Mouse (Mus musculus): ENCODE data around the gene Kpna4.

Kpna4 gene

DNA sequence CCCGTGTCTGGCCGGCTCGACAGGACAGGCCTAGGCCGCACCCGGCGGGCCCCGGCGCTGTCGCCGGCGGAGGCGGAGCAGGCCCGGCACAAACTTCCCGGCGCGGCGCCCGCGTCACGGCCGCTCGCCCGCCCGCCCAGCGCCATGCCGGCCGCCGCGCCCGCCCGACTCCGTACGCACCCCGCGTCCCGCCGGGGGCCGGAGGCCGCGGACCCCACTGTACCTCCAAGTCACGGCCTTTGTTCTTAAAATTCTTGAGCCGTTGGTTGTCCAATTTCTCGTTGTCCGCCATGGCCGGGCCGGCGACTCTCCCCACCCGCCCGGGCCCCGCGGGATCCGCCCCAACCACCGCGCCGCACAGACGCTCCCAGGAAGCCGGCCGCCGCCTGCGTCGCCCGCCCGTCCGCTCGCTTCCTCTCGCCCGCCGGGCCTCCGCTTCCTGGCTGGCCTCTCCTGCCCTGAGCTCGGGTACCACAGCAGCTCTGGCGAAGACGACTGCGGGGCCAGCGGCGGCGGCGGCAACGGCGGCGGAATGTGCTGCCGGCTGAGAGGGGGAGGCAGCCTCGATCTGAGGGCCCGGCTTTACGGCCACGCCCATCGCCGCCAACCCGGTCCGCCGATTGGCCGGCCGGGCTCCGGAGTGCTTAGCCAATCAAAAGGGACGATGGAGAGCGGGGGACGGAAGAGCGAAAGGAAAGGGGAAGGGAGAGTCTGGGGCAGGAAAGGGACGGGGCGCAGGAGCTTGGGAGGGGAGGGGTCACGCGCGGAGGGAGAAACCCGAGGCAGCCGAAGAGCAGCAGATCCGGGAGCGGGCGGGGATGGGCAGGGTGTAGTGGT is at the start of gene Kpna4:
Gene Kpna4 (minus strand): TSS at position 605 of the 837 bp plus-strand sequence.
- DNase-seq = peak; percentile 96

DNA sequence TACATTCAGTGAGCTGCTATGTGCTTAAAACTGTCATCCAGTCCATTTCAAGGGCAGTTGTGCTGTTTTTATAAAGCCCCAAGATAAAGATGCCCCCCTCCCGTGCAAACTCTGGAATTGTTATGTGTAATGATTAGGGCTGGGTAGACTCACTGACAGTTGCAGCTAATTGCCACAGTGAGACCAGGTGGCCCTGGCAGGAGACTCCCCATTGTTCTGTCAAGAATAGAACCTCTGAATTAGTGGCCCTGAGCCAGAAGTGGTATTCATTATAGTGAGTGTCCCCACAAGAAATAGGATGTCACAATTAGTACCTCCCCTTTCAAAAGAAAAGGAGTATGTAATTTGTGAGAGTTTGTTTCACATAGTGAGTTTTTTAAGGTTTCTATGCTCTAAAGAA is 48.3 kb upstream of the Kpna4 start:
- no peak for DNase-seq

GRCm38 (mm10) chr3:69171123-69171522 is 44.2 kb upstream of the Kpna4 start:
- no peak for DNase-seq

GRCm38 (mm10) chr3:69169796-69170195 is 42.9 kb upstream of the Kpna4 start:
- DNase-seq = no peak

DNA sequence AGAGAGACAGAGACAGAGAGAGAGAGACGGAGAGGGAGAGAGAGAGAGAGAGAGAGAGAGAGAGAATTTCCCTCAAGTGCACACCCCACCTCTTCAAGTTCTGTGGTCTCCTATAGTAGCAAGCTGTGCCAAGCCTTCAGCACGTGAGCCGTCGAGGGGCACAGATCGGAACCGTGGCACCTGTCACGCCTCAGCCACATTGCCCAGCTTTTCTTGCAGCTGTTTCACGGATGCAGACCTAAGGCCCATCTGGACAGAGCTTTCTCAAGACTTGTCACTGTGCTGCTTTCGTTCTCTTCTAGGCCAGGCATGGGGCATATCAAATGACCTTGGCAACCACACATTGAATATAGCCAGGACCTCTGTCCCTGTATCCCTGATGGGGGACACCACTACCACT is 41.8 kb upstream of the Kpna4 start:
- DNase-seq = no peak

GRCm38 (mm10) chr3:69163057-69163456 is 36.1 kb upstream of the Kpna4 start:
- DNase-seq = no peak

- no peak for DNase-seq
Measured at GRCm38 (mm10) chr3:69160429-69160828, 33.5 kb upstream of the Kpna4 start.

DNA sequence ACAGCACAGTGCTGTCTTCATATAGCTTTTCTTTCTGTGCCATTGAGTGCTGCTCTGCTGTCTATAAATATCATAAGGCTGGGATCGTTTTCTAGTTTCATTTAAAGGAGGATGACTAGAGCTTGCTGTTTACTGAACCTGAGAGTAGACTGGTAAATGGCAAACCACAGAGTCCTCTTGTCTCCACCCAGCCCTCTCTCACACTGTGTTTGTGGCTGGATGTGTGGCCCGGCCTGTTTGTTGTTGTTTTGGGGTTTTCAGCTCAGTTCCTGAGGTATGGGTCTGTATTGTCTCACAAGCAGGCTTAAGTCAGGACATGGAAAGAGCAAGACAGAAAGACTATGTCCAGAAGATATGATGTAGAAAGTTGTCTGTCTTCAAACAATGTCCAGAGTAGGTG is 32.6 kb upstream of the Kpna4 start:
- no peak for DNase-seq

- DNase-seq = no peak
Measured at GRCm38 (mm10) chr3:69157886-69158285, 31.0 kb upstream of the Kpna4 start.

DNA sequence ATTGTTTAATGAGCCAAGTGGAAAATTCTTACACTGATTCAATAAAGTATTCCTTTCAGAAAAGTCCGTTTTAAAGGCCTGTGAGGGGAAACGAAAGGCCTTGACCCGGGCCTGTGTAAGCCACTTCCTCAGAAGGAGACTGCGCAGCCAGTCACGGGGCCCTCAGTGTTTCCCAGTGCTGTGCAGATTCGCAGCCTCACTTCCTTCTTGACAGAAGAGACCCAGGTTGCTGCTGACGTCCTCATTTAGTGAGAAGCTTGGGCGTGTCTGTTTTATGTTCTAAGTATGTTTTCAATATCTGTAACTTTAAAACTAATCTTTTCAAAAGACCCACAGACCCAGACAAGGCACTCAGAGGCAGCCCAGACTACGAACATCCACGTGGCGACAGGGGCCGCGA is 29.6 kb upstream of the Kpna4 start:
- DNase-seq = no peak

GRCm38 (mm10) chr3:69154691-69155090 is 27.8 kb upstream of the Kpna4 start:
- no peak for DNase-seq

GRCm38 (mm10) chr3:69150921-69151320 is 24.0 kb upstream of the Kpna4 start:
- no peak for DNase-seq

GRCm38 (mm10) chr3:69142372-69142994 is 15.6 kb upstream of the Kpna4 start:
- DNase-seq = no peak

DNA sequence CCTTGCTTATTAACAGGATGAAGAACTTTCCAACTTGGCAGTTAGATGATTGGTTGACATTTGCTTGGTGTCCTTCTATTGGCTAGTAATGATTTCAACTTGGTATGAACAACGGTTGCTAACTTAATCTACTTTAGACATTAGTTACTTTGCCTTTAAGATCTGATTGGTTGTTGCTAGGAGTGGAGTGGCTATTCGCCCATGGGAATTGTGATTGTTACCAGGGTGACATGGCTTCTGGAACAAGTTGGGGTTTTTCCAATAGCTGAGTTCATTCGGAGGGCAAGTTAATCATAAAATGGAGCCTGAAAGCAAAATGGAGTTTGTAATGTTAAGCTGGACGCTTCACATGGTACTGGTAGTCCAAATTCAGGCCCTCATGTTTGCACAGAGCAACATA is 13.9 kb upstream of the Kpna4 start:
- DNase-seq = no peak

GRCm38 (mm10) chr3:69136059-69136458 is 9.1 kb upstream of the Kpna4 start:
- no peak for DNase-seq

DNA sequence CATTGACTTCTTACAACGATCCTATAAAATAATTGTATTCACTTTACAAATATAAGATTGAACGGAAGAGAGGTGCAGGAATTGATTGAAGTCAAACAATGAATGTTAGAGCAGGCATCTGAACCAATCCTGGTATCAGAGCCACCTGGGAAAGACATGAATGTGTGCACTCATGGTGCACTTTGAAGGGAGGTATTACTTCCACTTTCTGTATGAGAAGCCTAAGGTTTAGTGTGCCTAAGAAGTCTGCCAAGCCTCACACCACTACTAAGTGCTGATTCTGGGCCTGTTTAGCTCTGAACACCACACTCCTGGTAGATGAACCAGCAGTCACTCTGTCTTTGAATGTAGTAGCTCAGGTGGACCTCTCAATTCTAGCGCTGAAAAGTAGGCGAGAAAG is 4.1 kb upstream of the Kpna4 start:
- DNase-seq = no peak

DNA sequence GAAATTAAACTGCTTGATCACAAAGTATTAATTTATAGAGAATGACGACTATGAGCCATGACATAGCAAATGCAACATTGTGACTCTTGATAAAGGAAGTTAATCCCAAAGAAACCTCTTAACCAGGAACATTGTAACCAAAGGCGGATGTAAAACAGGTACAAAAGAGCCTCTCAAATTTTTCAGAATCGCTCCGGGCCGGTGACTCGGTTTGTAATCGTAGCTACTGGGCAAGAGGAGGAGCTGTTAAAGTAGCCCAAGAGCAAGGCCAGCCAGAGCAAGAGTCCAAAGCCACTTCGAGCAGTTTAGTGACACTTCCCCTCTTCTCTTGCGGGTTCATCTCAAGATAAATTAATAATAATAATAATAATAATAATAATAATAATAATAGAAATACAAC is 780 bp upstream of the Kpna4 start:
- no peak for DNase-seq

DNA sequence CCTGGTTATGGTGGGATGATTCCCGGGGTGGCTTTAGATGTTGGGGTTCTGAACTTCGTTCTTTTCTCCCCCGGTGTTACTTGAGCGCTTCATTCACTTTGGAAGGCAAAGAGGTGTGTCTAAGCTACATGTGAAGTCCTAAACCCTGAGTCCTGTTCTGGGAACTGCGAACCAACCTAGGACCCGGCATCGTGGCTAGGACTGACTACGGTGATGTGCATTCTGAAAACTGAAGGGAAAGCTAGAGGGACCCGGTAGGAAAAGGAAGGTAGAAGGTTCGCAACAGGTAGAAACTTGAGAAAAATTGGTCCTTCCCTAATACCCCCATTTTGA is 399 bp upstream of the Kpna4 start:
- no peak for DNase-seq

- DNase-seq = peak; percentile 34
Measured at GRCm38 (mm10) chr3:69125891-69126508, 913 bp downstream of the Kpna4 start.

DNA sequence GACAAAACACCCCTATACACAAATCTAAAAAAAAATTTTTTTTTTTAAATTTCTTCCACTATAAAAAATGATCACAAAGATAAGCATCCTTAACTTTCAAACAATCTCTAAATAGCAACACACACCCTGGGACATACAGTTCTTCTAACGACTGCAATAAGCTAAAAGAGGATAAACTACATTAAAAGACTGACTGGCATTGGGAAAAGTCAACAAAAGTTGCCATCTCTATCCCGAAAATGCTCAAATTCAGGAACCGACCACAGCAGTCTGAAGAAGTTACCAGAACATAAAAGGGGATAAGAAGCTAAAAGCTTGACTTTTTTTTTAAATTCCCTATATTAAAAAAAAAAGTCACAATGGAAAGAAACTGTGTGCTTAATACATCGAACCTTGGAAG is 1.5 kb downstream of the Kpna4 start:
- DNase-seq = no peak

GRCm38 (mm10) chr3:69118827-69119226 is 8.1 kb downstream of the Kpna4 start:
- DNase-seq = no peak

DNA sequence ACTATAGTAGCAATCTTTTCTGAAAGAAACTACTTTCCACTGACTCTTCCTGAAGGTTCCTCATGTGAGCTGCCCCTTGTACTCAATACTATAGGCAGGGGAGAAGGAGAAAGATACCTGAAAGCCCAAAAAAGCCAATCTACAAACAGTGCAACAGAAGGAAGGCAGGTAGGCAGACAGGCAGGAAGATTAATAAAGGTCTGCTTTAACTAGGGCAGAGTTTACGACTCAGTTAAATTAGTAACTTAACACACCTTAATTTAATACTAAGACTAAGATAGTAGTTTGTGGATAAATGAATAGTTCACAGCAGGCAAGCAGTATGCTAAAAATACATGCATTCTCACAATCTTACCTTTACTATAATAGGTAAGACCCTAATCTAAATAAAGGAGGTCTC is 12.2 kb downstream of the Kpna4 start:
- DNase-seq = no peak

DNA sequence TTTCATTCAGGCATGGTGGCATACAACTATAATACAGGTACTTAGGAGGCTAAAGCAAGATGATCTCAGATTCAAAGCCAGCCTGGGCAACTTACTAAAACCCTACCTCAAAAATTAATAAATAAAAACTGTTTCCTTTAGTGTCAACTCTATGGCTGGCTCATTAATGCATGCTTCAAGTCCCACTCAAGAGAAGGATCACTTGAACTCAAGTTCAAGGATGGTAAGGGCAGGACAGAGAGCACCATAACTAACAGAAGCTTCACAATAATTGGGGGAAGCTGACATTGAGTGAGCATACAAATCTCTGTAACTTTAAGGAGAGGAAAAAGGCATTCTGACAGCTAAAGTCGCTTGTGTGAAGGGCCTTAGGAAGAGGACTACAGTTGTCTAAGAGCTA is 13.0 kb downstream of the Kpna4 start:
- DNase-seq = no peak

DNA sequence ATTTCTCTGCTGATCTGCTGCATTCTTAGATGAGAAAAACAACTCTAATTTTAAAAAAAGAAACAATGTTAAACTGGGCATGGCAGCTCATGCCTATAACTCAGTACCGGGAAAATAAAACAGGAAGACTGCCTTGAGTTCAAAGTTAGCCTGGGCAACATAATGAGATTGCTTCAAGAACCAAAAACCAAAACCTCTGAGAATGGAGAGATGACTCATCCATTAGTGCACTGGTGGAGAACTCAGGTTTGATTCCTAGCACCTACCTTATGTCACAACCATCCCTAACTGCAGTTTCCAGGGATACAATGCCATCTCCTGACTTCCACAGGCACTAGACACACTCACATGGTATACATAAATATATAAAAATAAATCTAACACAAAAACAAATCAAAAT is 17.8 kb downstream of the Kpna4 start:
- no peak for DNase-seq

All from right cerebral cortex, adult 18-20 months (tissue).